In the genomic region with DNA sequence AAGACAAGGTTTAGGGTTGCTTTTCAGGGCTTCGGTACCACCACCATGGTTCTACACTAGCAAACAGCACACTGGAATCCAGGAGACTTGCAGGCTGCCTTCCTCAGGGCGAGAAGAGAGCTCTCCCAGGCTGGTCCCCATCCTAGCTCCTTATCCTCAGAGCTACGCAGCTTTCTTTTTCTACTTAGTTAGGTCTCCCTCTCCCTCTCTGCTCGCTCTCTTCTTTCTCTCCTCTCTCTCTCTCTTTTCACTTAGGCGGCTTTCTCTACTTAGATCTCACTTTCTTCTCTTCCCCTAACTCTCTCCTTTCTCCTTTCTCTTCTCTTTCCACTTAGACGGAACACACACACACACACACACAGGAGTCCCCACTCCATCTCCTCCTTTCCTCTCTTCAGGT, we compare ENCODE assay signal across 8 mouse cellular contexts. TPM values are rescaled to one million over a fixed set of nuclear protein-coding genes. Genes with fewer than 3 reads are reported as not detected.
DNase-seq lines count a peak whose midpoint lies in the region; ATAC-seq and TF ChIP-seq lines count a peak whose summit lies in the region.

No protein-coding gene starts in this region.

- no peaks in the 10 kb centered on the region for H3K27me3 ChIP-seq in kidney, embryonic 14.5 days (ENCODE audit: control insufficient read depth, insufficient read depth, low read length)
- H3K27me3 ChIP-seq in hindbrain, embryonic 14.5 days (ENCODE audit: control insufficient read depth, insufficient read depth, low read length), result peaks cover 28% of the 10 kb centered on the region
- H3K27me3 ChIP-seq in midbrain, embryonic 15.5 days (replicated peaks), result peaks cover 29% of the 10 kb centered on the region

- no peak for DNase-seq in kidney, postnatal 14 days
- no peak for DNase-seq in hindbrain, embryonic 14.5 days (ENCODE audit: low spot score)
- no peak for DNase-seq in adrenal gland, postnatal 4 days (ENCODE audit: low spot score in 2 of 2)
- DNase-seq in spleen, postnatal 36 days (ENCODE audit: low spot score in 2 of 2), result no peak
- no peak for DNase-seq in right cerebral cortex, postnatal 14 days

- peaks cover 61% of the 10 kb centered on the region for H3K4me1 ChIP-seq in kidney, embryonic 14.5 days (ENCODE audit: control insufficient read depth, insufficient read depth, low read length)
- peaks cover 4% of the 10 kb centered on the region for H3K4me1 ChIP-seq in bone marrow, adult 2 months (ENCODE audit: control insufficient read depth, insufficient read depth, low read length)
- H3K4me1 ChIP-seq in hindbrain, embryonic 14.5 days (replicated peaks; ENCODE audit: control insufficient read depth, insufficient read depth, low read length), result 0 out of 2 replicates have a peak, but pooled peaks cover 3% of the 10 kb centered on the region
- H3K4me1 ChIP-seq in midbrain, embryonic 15.5 days, result peaks cover 7% of the 10 kb centered on the region

- no peak for TF ChIP-seq CTCF in bone marrow, adult 2 months (IDR thresholded peaks at IDR 0.05; ENCODE audit: control insufficient read depth, insufficient read depth, low read length)

- H3K4me3 ChIP-seq in kidney, embryonic 14.5 days (ENCODE audit: low read length), result peak overlapping the region; percentile 56
- peak overlapping the region; percentile 45 for H3K4me3 ChIP-seq in bone marrow, adult 2 months (replicated peaks; ENCODE audit: control insufficient read depth, low read depth, low read length)
- H3K4me3 ChIP-seq in hindbrain, embryonic 14.5 days (replicated peaks; ENCODE audit: low read length), result peak overlapping the region; percentile 24
- H3K4me3 ChIP-seq in midbrain, embryonic 15.5 days, result peak overlapping the region; percentile 29

- 45% methylated on average over 6 of the region's 6 CpGs for WGBS in kidney, embryonic 14.5 days
- WGBS in bone marrow, adult 2 months, result 10% methylated on average over 6 of the region's 6 CpGs
- 59% methylated on average over 6 of the region's 6 CpGs for WGBS in hindbrain, embryonic 14.5 days
- WGBS in midbrain, embryonic 15.5 days, result 46% methylated on average over 6 of the region's 6 CpGs

- H3K36me3 ChIP-seq in kidney, embryonic 14.5 days (ENCODE audit: control insufficient read depth, insufficient read depth, low read length), result no peaks in the 10 kb centered on the region
- H3K36me3 ChIP-seq in hindbrain, embryonic 14.5 days (replicated peaks; ENCODE audit: control insufficient read depth, insufficient read depth), result no peaks in the 10 kb centered on the region
- H3K36me3 ChIP-seq in midbrain, embryonic 15.5 days (replicated peaks), result no peaks in the 10 kb centered on the region

- TF ChIP-seq POLR2A in bone marrow, adult 2 months (IDR thresholded peaks at IDR 0.05; ENCODE audit: borderline replicate concordance, control insufficient read depth, low read depth, low read length), result no peak

- H3K9ac ChIP-seq in kidney, embryonic 14.5 days (ENCODE audit: low read depth, low read length), result peak overlapping the region; percentile 70
- 0 out of 2 replicates have a peak overlapping the region, but pooled peaks have one; percentile 17 for H3K9ac ChIP-seq in hindbrain, embryonic 14.5 days
- H3K9ac ChIP-seq in midbrain, embryonic 15.5 days, result 0 out of 2 replicates have a peak overlapping the region, but pooled peaks have one; percentile 14

- ATAC-seq in kidney, embryonic 14.5 days (ENCODE audit: low FRiP score, low TSS enrichment), result no peak
- ATAC-seq in hindbrain, embryonic 14.5 days (ENCODE audit: low FRiP score), result no peak
- no peak for ATAC-seq in midbrain, embryonic 15.5 days (replicated peaks)

- peak overlapping the region; percentile 65 for H3K4me2 ChIP-seq in kidney, embryonic 14.5 days (replicated peaks; ENCODE audit: low read depth, low read length)
- H3K4me2 ChIP-seq in hindbrain, embryonic 14.5 days (replicated peaks), result peak overlapping the region; percentile 41
- H3K4me2 ChIP-seq in midbrain, embryonic 15.5 days, result peak overlapping the region; percentile 42

- H3K27ac ChIP-seq in kidney, embryonic 14.5 days (ENCODE audit: low read depth, low read length), result peak overlapping the region; percentile 89
- H3K27ac ChIP-seq in bone marrow, adult 2 months (ENCODE audit: control insufficient read depth, insufficient read depth, low read depth, low read length, poor library complexity), result peak overlapping the region; percentile 41
- H3K27ac ChIP-seq in hindbrain, embryonic 14.5 days, result no peak overlapping the region
- H3K27ac ChIP-seq in midbrain, embryonic 15.5 days, result no peak overlapping the region

- H3K9me3 ChIP-seq in kidney, embryonic 14.5 days (ENCODE audit: control insufficient read depth, low read length), result no peaks in the 10 kb centered on the region
- H3K9me3 ChIP-seq in hindbrain, embryonic 14.5 days (ENCODE audit: control insufficient read depth, low read length), result no peaks in the 10 kb centered on the region
- no peaks in the 10 kb centered on the region for H3K9me3 ChIP-seq in midbrain, embryonic 15.5 days

RNA-seq across cellular contexts. Expression of a gene that starts 20.0 kb away (rescaled TPM):
- polyA plus RNA-seq in kidney, embryonic 14.5 days (2014; fragmentation: Nextera tagmentation; extraction: Ambion mirVana), result 0.87 and 0.89 TPM in 2 replicates
- polyA plus RNA-seq in bone marrow, adult 2 months (2011; ENCODE audit: insufficient read depth, insufficient read length, low replicate concordance, missing spikeins), result 1.4 and 11.7 TPM in 2 replicates
- 0.54 and 0.89 TPM in 2 replicates for polyA plus RNA-seq in hindbrain, embryonic 14.5 days (2014; fragmentation: Nextera tagmentation; extraction: Ambion mirVana)
- polyA plus RNA-seq in midbrain, embryonic 15.5 days (2015; fragmentation: Nextera tagmentation; extraction: Ambion mirVana), result 0.84 and 0.89 TPM in 2 replicates
- total RNA-seq in adrenal gland, postnatal 4 days (2021), result 1 to 10 TPM in 1 of 2 experiments, under 1 TPM in 1; 0.78 to 1.5 TPM

RNA-seq across cellular contexts. Expression of a gene that starts 26.5 kb away (rescaled TPM):
- polyA plus RNA-seq in kidney, embryonic 14.5 days (2014; fragmentation: Nextera tagmentation; extraction: Ambion mirVana), result 5.3 and 5.4 TPM in 2 replicates
- polyA plus RNA-seq in bone marrow, adult 2 months (2011; ENCODE audit: insufficient read depth, insufficient read length, low replicate concordance, missing spikeins), result not detected in 2 replicates
- polyA plus RNA-seq in hindbrain, embryonic 14.5 days (2014; fragmentation: Nextera tagmentation; extraction: Ambion mirVana), result 1.7 and 4.3 TPM in 2 replicates
- polyA plus RNA-seq in midbrain, embryonic 15.5 days (2015; fragmentation: Nextera tagmentation; extraction: Ambion mirVana), result 1.0 and 1.6 TPM in 2 replicates
- 10 to 100 TPM; 14.6 to 26.4 TPM for total RNA-seq in adrenal gland, postnatal 4 days (2021)

RNA-seq across cellular contexts. Expression of a gene that starts 28.3 kb away (rescaled TPM):
- polyA plus RNA-seq in kidney, embryonic 14.5 days (2014; fragmentation: Nextera tagmentation; extraction: Ambion mirVana), result 0.95 and 0.97 TPM in 2 replicates
- polyA plus RNA-seq in bone marrow, adult 2 months (2011; ENCODE audit: insufficient read depth, insufficient read length, low replicate concordance, missing spikeins), result not detected in 2 replicates
- 0.52 and 1.3 TPM in 2 replicates for polyA plus RNA-seq in hindbrain, embryonic 14.5 days (2014; fragmentation: Nextera tagmentation; extraction: Ambion mirVana)
- polyA plus RNA-seq in midbrain, embryonic 15.5 days (2015; fragmentation: Nextera tagmentation; extraction: Ambion mirVana), result 0.66 and 0.69 TPM in 2 replicates
- total RNA-seq in adrenal gland, postnatal 4 days (2021), result 1 to 10 TPM; 2.1 to 5.8 TPM

RNA-seq across cellular contexts. Expression of a gene that starts 55.7 kb away (rescaled TPM):
- polyA plus RNA-seq in kidney, embryonic 14.5 days (2014; fragmentation: Nextera tagmentation; extraction: Ambion mirVana), result 25.3 and 41.0 TPM in 2 replicates
- polyA plus RNA-seq in bone marrow, adult 2 months (2011; ENCODE audit: insufficient read depth, insufficient read length, low replicate concordance, missing spikeins), result 17.6 and 22.4 TPM in 2 replicates
- polyA plus RNA-seq in hindbrain, embryonic 14.5 days (2014; fragmentation: Nextera tagmentation; extraction: Ambion mirVana), result 9.9 and 10.2 TPM in 2 replicates
- polyA plus RNA-seq in midbrain, embryonic 15.5 days (2015; fragmentation: Nextera tagmentation; extraction: Ambion mirVana), result 8.6 and 9.8 TPM in 2 replicates
- total RNA-seq in adrenal gland, postnatal 4 days (2021), result 10 to 100 TPM; 40.3 to 42.5 TPM

Comparison
In these comparisons a context has a peak if more than half of its experiments do, and no peak if none do; other contexts are left out.
1. H3K27ac ChIP-seq: peak in kidney, embryonic 14.5 days (single experiment) and bone marrow, adult 2 months (single experiment); none in hindbrain, embryonic 14.5 days (single experiment) and midbrain, embryonic 15.5 days (single experiment).
2. H3K9ac ChIP-seq: peak in every context shown above with its lines; median percentile 70 in kidney, embryonic 14.5 days; 17 in hindbrain, embryonic 14.5 days; 14 in midbrain, embryonic 15.5 days.
3. Peak in every context shown above with its lines, with median percentiles within 50 percentile points of each other: H3K4me2 ChIP-seq and H3K4me3 ChIP-seq.